Mouse (Mus musculus) embryonic fibroblast, embryonic 13.5 days (primary cell): ENCODE measurements around the gene Eva1b.
A peak's percentile ranks its signal among the peaks of the same experiment; 100 is the strongest.

ENCODE experiments used
- CTCF ChIP-seq: IDR thresholded peaks from 2 replicates; pipeline ENCODE4 v1.5.1; 2011; ENCODE audit warnings: mild to moderate bottlenecking, control low read depth, low read length, moderate library complexity, borderline replicate concordance; ENCODE audit not compliant: insufficient read depth
- POLR2A ChIP-seq: IDR thresholded peaks from 2 replicates; pipeline ENCODE4 v1.6.1; 2011; ENCODE audit warnings: low read depth, mild to moderate bottlenecking, control low read depth, low read length, moderate library complexity

DNA sequence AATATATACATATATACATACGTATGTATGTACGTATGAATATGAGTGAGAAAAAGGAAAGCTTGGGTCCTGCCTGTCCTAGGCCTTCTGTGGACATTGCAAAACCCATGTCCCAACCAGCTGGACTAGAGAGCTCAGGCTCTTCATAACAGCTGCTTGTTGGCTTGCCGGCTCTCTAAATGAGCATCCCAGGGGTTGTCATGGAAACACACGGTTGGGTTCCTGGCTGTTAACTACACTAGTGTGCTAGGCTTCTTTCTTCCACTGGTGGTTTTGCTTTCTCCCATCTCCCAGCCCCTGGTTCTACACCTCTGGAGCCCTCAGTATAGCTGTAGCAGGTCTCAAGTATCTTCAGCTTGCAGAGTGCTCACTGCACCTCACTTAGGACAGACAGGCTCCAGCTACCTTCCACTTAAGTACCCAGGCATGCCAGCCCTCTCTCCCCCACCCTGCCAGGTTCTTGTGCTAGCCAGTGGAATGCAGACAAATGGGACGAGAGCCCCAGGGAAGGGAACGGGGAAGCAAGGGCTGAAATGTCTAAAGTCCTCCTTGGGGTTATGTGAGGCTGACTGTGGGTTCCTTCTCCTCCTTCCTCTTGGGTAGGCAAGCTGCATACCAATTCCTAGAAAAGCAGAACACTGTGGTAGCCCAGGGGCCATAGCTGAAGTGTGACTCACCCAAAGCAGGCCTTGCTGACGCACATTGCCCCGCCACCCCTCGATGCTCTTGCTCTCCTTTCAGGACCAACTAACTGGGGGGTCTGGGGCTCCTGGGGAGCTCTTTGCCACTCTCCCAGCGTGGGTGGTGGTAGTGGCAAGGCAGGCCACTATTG, 16.0 kb upstream of the Eva1b start:
- TF ChIP-seq CTCF (no peak), POLR2A (0 out of 2 replicates have a peak, but pooled peaks have one; percentile 37)
